Comparison of ENCODE assay signal across 10 mouse cellular contexts in the genomic region with DNA sequence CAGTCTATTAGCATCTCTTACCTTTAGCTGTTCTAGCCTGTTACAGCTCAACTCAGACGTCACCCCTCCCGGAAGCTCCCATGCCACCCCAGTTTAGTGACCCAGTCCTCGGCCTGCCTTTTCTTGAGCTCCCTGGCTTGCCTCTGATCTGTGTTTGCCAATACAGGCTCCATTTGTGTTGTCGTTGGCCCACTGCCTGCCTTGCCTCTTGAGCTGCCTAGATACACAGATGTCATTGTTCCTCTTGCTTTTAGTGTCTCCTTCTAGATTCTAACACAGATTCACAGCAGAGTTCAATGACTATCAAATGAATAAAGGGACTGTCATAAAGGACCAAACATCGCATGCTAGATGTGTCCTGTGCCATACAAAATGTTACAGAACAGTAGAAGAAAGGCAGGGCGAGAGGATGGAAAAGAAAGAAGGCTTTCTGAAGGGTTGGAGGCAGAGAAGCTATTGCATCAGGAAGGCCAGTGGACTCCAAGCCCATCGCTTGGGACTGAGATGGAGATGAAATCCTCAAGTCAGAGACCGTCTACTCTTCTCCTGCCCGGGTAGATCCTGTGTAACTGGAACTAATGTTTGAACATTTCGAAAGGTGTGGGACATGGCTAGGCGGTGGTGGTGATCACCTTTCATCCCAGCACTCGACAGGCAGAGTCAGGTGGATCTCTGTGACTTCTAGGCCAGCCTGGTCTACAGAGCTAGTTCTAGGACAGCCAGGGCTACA. TPM values are rescaled to one million over a fixed set of nuclear protein-coding genes. Genes with fewer than 3 reads are reported as not detected.
DNase-seq lines count a peak whose midpoint lies in the region; ATAC-seq and TF ChIP-seq lines count a peak whose summit lies in the region.
"Had no signal": no experiment of that assay in that cellular context is flagged by ENCODE, and none has a peak within 500 bp of the region (broad histone marks: within the 10 kb centered on the region; RNA-seq: fewer than 3 reads in every experiment).

No protein-coding gene starts in this region.

- H3K36me3 ChIP-seq in midbrain, embryonic 16.5 days (ENCODE audit: control insufficient read depth, insufficient read depth, low read length): no peaks in the 10 kb centered on the region
- H3K36me3 ChIP-seq in liver, embryonic 11.5 days (ENCODE audit: control insufficient read depth, insufficient read depth, low read length): no peaks in the 10 kb centered on the region

- no peak for TF ChIP-seq CTCF in brain, embryonic 14.5 days (IDR thresholded peaks at IDR 0.05; ENCODE audit: borderline replicate concordance, extremely low read depth, insufficient read depth, insufficient read length)

- DNase-seq in gastrocnemius, adult 18-20 months (ENCODE audit: low spot score): peak; percentile 22
- DNase-seq in gastrocnemius, postnatal 25 days: no peak
- peak; percentile 58 for DNase-seq in lung, postnatal 36 days
- no peak for DNase-seq in lung, postnatal 4 days
- peak; percentile 71 for DNase-seq in brain, embryonic 14.5 days (ENCODE audit: low read depth)
- DNase-seq in layer of hippocampus, adult 9-11 months: peak; percentile 69
- DNase-seq in liver, embryonic 11.5 days (ENCODE audit: low spot score): no peak

- no peak overlapping the region for H3K4me2 ChIP-seq in midbrain, embryonic 16.5 days (ENCODE audit: low read length)
- H3K4me2 ChIP-seq in liver, embryonic 11.5 days: no peak overlapping the region

- 77% methylated on average over 12 of the region's 12 CpGs for WGBS in midbrain, embryonic 16.5 days
- 84% methylated on average over 12 of the region's 12 CpGs for WGBS in liver, embryonic 11.5 days

- H3K4me3 ChIP-seq in midbrain, embryonic 16.5 days (ENCODE audit: low read depth, low read length): no peak overlapping the region
- H3K4me3 ChIP-seq in liver, embryonic 11.5 days (ENCODE audit: low read depth, low read length): no peak overlapping the region
- H3K4me3 ChIP-seq: erythroblast, embryonic 14.5 days had no signal

- H3K9ac ChIP-seq in midbrain, embryonic 16.5 days (ENCODE audit: low read depth, low read length): no peak overlapping the region
- H3K9ac ChIP-seq in liver, embryonic 11.5 days (ENCODE audit: low read depth, low read length): no peak overlapping the region

- H3K27me3 ChIP-seq in midbrain, embryonic 16.5 days (ENCODE audit: control insufficient read depth, insufficient read depth, low read depth, low read length): no peaks in the 10 kb centered on the region
- no peaks in the 10 kb centered on the region for H3K27me3 ChIP-seq in liver, embryonic 11.5 days (replicated peaks; ENCODE audit: control insufficient read depth, insufficient read depth, low read length)

- H3K9me3 ChIP-seq in midbrain, embryonic 16.5 days (replicated peaks; ENCODE audit: control insufficient read depth, low read length, poor library complexity, severe bottlenecking): no peaks in the 10 kb centered on the region
- H3K9me3 ChIP-seq in liver, embryonic 11.5 days (ENCODE audit: control insufficient read depth, low read length): no peaks in the 10 kb centered on the region

- no peak overlapping the region for H3K27ac ChIP-seq in midbrain, embryonic 16.5 days (ENCODE audit: low read length)
- H3K27ac ChIP-seq in liver, embryonic 11.5 days (ENCODE audit: low read depth, low read length): no peak overlapping the region

- no peak for TF ChIP-seq POLR2A in brain, embryonic 14.5 days (IDR thresholded peaks at IDR 0.05; ENCODE audit: borderline replicate concordance, extremely low read depth, insufficient read depth, insufficient read length, poor library complexity, severe bottlenecking)

- peaks cover 3% of the 10 kb centered on the region; the same call in 1 of the 2 replicates for H3K4me1 ChIP-seq in midbrain, embryonic 16.5 days (ENCODE audit: control insufficient read depth, insufficient read depth, low read length)
- no peaks in the 10 kb centered on the region for H3K4me1 ChIP-seq in liver, embryonic 11.5 days (replicated peaks; ENCODE audit: control insufficient read depth, insufficient read depth, low read length)

- ATAC-seq in midbrain, embryonic 16.5 days: no peak
- no peak for ATAC-seq in liver, embryonic 11.5 days (replicated peaks; ENCODE audit: low FRiP score)

RNA-seq across cellular contexts. Expression of a gene that starts 13.5 kb away (rescaled TPM):
- not detected for total RNA-seq in gastrocnemius, adult 18-20 months (2021)
- under 1 TPM in 1 of 2 experiments, not detected in 1; 0.29 TPM for total RNA-seq in gastrocnemius, postnatal 25 days (2021)
- 0.08 TPM in 1 of 2 replicates, not detected in the other for polyA plus RNA-seq in brain, embryonic 14.5 days (2012; rRNA removed)
- not detected in 2 replicates for polyA plus RNA-seq in midbrain, embryonic 16.5 days (2015; fragmentation: Nextera tagmentation; extraction: Ambion mirVana)
- not detected in 2 replicates for polyA plus RNA-seq in liver, embryonic 11.5 days (2014; fragmentation: Nextera tagmentation; extraction: Ambion mirVana)
- total RNA-seq: layer of hippocampus, postnatal 25 days had no signal
- polyA plus RNA-seq: erythroblast, embryonic 14.5 days had no signal

Comparison
In these comparisons a context has a peak if more than half of its experiments do, and no peak if none do; other contexts are left out.
1. DNase-seq: peak in gastrocnemius, adult 18-20 months (single experiment), lung, postnatal 36 days (single experiment), brain, embryonic 14.5 days (single experiment) and layer of hippocampus, adult 9-11 months (single experiment); none in gastrocnemius, postnatal 25 days (single experiment), lung, postnatal 4 days (0 of 2) and liver, embryonic 11.5 days (single experiment).